Mouse (Mus musculus) cerebellum, postnatal 14 days (tissue): ENCODE results near the gene Arhgap23.

Source experiments
- DNase-seq, 2 experiments: peaks; one replicate each; pipeline ENCODE4 v3.0.0; 2021; ENCODE audit warnings: mixed read lengths in 2 of 2

Arhgap23 gene

DNA sequence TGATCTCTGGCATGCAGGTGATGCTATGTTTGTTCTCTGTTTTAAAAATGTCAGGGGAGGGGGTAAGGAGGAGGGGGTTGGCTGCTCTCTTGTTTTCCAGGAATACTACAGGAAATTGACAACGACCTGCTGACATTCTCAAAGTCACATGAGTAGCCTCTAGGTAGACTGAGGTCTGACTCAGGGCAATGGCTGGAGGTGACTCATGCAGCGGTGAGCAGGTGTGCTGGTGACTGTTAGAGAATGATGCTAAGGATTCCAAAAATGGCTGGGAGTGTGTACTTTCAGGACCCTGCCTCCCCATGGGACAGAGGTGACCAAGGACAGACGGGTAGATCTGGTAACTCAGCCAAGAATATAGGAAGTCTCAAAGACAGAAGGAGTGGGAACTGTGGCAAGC is 92.9 kb downstream of the Arhgap23 start:
- DNase-seq = no peak

DNA sequence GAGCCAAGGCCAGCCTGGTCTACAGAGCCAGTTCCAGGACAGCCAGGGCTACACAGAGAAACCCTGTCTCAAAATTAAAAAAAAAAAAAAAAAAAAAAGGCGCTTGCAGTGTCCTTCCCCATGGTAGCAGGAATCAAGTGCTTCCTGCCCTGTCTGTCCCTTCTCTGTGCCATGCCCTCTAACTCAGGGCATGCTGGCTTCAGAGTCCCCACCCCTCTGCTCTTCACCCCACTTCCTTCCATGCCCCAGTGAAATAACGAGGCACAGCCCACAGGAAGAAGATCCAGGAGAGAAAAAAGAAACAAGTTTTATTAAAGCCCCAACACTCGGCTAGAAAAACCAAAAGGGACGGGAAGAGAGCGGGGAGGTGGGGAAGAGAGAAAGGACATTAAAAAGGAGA is 93.7 kb downstream of the Arhgap23 start:
- DNase-seq = peak in 1 of 2 experiments; percentile 10

DNA sequence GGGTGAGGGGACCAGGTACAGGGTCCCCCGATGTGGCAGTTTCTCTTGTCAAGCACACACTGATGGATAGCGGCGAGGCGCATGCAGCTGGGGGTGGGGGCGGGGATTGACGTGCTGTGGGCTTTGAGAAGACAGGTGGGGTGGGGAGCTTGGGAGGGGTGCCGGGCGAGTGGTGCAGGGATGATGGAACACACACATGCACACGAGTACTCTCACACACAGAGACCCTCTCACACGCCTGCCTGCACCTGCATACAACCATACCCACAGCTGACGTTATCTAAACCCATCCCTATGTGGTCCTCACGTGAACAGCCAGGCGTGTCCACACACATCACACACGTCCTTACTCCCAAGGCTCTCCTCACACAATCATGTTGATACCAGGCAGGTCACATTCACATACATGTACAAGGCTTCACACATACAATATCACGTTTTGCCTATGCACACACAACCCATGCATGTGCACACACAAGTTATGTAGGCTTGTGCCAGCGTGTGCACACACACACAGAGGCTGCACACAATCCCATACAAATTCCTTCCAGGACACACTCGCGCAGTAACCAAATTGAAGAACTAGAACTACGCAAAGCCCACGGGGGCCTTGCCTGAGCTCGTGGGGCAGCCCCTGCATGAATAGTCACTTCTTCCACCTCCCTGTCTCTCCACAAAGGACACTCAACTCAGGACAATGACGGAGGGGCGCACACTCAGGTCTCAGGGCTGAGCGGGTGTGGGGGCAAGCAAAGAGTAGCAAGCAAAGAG is 94.6 kb downstream of the Arhgap23 start:
- peak in 1 of 2 experiments; percentile 31 for DNase-seq

DNA sequence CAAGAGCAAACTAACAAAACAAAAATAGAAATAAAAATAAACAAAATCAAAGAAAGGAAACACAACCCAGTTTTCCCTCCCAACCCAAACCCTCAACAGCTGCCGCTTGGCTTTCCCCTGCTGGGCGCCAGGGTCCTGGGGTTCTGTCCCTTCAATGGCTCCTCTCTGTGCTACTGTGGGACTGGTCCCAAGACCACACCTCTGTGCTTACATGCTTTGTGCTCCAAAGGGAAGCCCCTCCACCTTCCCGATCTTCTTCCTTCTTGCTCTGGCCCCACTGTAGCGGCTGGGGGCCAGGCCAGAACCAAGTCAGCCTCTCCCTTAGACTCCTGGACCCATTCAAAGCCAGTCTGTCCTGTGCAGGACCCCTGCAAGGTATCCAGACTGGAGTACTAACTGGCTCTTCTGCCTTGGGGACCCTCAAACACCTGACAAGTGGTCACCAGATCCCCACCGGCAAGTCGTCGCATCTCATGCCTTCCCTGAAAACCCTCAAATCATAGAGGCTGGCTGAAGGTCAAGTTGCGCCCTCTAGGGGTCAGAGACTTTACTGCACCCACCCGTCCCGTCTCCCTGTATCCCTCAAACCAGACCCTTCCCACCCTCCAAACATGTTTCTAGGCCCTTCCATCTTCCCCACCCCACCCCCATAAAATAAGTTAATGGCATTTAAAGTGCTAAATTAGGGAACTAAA is 95.8 kb downstream of the Arhgap23 start:
- DNase-seq = peak; percentile 88 to 92

DNA sequence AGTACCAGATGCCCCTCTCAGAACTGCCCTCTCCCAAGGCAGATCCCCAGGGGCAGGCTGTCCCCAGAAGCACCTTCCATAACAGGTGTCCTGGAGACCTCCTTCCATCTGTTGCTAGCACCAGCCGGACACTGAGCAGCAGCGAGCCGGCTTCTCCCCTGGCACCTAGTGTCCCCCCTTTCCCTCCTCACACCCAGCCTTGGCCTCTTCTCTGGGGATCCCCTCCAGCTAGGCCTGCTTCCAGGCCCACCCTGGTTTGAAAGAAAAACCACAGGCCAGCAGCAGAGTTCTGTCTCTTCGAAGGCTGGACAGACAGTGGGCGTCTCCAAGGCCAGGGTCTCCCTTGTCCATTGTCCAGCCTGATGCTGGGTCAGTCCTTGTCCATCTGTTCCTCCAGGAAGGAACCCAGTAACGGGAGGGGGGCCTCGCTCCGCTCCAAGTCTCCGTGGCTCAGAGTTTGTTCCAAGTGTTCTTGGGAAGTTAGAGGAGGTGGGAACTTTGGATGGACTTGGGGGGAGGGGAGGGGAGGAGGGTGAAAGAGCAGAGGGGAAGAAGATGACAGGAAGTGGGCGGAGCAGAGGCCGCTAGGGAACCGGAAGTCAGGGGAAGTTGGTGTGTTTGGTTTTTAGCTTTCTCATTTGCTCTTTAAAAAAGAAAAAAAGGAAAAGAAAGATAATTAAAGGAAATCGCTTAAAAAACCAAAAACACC is 96.5 kb downstream of the Arhgap23 start:
- DNase-seq = peak; percentile 58 to 65

DNA sequence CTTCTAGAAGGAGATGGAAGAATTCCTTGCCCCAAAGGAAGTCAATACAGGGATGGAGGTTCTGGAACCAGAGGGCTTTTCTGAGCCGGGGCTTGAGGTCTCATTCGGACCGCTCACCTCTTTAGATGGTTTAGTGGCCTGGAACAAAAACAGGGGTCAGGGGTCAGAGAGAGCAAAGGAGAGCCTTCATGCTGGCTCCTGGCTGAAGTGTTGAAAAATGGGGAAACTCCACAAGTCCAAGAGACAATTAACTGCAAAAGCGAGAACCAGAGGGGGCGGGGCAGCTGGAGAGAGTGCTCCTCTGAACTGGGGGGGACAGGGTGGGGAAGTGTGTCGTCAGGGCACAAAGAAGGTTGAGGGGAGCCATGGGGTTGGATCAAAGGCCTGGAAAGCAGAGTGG is 97.2 kb downstream of the Arhgap23 start:
- DNase-seq = no peak

DNA sequence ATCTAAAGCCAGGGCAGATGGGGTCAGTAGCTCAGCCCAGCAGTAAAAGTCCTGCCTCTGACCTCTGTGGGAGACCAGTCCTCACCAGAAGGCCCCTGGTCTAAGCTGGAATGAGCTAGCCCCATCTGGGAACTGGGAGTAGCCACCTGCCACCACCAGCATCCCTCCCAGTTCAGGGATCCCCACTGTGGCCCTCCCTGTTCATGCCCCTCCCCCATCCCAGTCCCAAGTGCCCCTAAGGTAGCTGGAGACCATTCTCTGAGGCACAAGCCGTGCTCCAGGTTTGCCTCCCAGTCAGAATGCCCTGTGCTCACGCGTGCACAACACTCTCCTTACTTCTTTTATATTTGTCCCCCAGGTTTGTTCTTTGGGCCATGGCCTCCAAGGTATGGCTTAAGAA is 97.7 kb downstream of the Arhgap23 start:
- no peak for DNase-seq

DNA sequence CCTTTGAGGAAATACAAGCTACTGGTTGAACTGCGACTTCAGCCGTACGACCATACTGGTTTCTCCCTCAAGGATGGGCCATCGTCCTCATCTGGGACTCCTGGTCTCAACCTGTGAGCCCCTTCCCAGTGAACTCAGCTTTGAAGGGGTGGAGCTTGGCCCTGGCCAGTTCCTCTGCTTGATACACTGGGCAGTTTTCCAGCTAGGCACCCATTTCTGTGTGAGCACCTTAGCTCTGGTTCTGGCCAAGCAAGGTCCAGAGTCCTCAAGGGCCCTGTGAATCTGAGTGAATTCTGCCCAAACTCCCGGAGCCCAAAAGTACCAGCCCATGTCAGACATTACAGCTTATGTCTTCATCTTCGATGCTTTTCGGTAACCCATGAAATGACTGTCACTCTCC is 105.2 kb downstream of the Arhgap23 start:
- DNase-seq = peak in 1 of 2 experiments; percentile 27

DNA sequence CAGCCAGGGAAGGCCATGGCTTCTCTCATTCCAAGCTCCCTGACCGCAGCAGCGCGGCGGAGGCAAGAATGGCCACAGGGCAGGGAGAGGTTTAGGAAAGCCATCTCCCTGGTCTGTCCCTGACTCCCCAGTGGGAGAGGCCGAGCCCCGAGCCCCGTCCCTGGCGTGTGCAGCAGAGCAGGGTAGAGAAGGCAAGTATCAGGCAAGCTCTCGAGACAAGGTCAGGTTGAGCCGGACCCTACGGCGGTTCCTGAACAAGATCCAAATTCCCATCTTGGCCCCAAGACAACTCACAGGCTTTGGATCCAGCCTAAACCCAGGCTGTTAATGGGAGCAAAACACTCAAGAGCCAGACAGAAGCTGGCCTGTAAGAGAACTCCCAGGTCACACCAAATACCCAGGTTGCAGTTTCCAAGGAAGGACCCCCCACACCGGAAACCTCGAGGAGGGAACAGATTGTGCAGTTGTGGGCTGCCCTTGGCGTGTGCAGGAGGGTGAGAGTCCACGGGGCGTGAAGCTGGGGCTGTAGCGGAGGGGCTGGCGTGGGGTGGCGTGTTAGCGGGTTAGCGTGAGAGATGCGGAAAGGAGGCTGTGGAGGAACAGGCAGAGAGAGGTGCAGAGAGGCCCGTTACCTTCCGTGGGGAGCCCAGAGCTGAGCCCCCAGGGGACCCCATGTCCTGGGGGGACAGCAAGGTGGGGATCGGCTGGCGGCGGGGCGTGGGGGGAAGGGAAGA is 106.6 kb downstream of the Arhgap23 start:
- peak; percentile 63 to 66 for DNase-seq

DNA sequence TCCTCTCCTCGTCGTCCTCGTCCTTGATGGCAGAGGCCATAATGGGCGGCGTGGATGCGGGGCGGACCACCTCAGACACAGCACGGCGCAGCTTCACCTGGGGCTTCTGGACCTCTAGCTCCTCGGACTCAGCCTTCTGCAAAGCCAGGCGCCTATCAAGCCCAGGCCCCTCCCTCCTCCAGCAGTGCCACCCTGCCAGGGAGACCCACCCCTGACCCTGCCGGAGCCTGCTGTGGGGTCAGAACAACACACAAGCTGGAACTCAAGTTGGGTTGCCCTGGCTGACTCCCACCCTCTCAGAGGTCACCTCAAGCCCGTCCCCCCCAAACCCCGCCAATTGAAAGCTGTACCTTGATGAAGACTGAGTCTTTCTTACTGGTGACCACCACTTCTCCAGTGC is 107.8 kb downstream of the Arhgap23 start:
- peak in 1 of 2 experiments; percentile 29 for DNase-seq

DNA sequence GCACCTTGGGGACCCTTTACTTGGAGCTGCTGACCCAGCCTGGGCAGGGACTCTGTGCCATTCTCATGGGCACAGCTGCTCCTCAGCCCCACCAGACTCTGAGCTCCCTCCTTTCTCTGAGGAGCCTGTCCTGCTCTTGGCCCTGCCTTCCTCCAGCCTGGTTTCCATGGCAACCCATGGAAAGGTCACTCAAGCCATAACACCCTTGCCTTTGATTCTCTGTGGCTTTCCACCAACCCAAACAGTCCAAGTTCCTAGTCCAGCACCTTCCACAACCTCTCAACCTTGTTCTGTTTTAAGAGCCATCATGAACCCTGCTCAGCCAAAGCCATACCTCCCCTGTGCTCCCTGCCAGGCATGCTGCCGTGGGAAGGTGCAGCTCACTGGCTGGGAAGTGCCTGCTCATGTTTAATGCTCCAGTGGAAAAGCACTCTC is 108.5 kb downstream of the Arhgap23 start:
- DNase-seq = peak; percentile 71 to 74

DNA sequence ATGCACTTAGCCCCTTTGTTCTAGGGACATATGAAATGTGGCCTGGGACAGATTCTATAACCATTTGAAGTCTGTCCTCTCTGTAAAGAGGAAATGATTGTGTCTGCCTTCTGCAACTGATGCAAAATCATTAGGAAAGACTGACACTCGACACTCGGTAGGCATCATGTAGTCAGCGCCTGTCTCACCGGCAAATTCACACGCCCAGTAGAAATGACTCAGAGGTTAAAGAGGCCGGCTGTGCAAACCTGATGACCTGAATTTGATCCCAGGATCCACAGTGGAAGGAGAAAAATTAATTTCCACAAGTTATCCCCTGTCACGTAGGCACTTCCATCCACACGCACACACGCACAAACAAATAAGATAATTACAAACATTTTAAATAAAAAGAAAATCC is 109.0 kb downstream of the Arhgap23 start:
- no peak for DNase-seq

DNA sequence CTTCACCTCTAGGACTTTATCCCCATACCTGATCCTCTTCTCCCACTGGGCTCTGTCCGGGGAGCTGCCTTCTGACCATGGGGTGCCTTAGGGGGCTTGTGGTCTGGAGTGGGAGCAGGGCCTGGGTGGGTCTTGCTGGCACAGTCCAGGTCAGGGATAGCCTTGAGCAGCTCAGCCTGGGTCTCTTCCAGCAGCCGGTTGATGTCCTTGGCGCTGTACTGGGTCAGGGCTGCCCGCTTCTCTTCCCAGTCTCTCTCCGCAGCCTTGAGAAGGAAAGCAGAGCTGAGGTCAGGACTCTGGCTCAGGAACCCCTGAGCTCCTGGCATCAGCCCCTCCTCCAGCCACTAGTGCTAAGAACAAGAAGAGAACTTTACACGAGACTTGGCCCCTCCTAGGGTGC is 110.0 kb downstream of the Arhgap23 start:
- peak in 1 of 2 experiments; percentile 41 for DNase-seq

DNA sequence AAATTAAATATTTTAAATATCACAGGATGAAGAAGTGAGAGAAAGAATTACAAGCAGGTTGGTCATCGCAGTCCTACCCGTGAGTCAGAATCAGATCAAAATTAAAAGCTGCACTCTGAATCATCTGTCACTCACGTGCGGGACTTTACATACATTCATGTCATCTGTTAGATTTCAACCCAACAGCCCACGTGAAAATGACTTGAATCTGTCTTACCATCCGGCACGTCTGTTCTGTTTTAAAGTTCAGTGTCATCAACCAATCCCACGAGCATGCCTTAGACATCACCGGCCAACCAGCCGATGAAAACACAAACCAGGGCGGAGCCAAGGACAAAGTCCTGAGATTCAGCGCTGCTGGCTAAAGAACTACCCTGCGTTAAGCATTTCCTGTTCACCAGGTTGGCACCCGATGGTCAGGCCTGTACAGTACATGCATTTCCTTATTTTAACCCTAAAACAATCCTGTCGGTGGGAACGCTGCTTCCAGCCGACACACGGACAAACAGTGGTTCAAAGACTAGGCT is 113.0 kb downstream of the Arhgap23 start:
- DNase-seq = no peak

DNA sequence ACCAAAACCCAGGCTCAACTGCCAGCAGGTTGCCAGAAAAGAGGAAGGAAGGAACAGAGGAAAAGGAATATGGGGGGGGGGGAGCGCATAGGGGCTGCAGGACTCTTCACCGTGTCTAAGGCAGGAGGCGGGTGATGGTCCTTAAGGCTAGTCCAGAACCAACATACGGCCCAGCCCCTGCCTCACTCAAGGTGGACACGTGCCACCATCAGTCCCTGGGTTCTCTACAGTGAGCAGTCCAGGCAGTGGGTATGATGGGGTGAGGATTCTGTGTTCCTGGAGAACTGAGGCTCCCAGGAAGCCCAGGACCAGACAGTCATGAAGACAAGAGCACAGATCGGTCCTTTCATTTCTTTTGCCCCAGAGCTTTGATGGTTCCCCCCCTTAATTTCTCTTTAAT is 114.7 kb downstream of the Arhgap23 start:
- no peak for DNase-seq

DNA sequence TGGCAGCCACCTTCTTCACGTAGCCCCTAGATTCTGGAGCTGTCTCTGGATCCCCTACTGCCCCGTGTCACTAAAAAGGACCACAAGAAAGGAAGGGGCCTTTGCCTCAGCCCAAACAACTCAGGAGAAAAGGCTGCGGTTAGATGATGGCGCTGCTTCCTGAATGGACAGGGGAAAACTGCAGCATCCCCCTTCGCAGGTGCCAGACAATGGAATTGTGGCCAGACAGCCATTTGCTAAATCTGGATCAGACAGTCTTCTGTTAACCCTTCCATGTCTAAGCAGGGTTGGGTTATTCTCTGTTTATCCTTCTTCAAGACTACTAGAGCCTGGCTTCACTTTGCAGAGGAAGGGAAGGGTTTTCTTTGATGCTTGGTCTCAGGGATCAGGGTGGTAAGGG is 115.6 kb downstream of the Arhgap23 start:
- DNase-seq = peak in 1 of 2 experiments; percentile 59

DNA sequence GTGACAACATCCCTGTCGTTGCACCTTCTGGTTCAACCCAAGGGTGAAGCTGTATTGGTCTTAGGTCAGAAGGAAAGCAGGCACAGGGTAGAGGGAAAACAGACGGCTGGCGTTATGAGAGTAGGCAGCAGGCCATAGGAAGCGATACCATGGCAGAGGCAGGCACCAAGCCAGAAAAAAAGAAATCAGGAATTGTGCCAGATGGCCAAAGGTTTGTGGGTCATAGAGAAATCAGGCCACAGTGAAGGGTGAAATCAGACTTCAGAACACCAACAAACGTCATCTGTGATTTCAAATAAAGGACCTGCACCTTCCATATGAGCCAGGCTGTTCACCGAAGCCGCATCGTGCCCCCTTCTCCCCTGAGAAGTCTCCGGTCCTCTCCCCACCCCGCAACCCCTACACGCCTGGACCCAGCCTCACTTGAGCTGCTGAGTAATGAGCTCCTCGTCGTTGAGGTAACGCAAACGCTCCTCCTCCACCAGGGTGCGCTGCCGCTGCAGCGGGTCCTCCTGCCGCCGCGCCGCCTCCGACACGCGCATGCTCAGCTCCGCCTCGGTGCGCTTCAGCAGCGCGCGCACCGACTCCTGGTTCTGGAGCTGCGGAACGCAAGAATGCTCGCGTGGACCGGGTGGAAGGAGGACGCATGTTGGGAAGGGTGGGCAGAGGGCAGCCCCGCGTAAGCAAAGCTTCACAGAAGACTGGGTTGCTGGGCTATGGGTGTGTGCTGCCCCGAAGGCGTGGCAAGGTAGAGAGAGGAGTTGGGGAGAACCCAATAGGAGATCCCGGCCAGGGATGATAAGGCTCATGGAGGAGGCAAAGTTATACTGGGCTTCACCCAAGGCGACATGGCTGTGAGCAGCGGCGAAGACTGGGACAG is 116.3 kb downstream of the Arhgap23 start:
- DNase-seq = peak; percentile 97

DNA sequence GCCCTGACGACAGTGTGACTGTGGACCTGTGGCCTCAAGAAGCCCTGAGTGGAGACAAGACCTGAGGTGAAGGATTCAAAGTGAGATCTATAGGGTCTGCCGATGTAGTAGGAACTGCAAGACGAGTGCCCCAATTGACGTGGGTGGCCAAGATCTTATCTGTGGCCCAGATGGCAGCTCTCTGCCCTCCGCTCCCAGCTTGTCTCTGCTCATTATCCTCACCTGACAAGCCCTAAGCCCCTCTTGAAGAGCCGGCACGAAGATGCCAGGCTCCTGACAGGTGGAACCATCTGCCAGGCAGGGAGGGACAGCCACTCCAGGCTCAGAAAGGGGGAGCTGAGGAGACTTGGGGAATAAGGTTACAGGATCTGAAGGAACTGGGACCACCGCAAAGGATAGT is 117.0 kb downstream of the Arhgap23 start:
- DNase-seq = peak; percentile 82 to 83

DNA sequence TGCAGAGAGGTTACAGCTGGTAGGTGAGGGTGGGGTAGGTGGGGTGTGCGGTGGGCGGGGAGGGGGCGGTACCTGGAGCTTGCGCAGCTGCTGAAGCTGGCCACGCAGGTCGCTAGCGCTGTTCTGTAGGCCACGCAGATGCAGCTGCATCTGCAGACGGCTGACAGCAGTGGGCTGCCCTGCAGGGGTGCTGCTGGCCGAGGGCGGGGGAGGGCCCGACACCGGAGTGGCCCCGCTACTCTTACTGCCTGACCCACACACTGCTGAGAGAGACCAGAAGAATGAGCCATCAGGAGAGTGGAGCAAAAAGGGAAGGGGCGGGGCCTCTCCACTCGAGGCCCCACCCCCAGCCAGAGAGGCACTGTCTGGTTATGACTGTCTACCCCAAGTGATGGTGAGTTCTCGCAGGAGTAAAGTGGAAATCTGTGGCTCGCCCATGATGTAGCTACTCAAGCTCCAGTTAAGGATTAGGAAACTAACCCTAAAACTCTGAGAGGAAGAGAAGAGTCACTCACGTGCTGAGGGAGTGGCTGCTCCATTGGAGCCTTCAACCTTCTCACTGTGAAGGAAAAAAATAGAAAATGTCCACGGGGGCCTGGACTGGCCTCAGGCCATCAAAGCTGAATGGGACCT is 117.7 kb downstream of the Arhgap23 start:
- peak; percentile 81 for DNase-seq

DNA sequence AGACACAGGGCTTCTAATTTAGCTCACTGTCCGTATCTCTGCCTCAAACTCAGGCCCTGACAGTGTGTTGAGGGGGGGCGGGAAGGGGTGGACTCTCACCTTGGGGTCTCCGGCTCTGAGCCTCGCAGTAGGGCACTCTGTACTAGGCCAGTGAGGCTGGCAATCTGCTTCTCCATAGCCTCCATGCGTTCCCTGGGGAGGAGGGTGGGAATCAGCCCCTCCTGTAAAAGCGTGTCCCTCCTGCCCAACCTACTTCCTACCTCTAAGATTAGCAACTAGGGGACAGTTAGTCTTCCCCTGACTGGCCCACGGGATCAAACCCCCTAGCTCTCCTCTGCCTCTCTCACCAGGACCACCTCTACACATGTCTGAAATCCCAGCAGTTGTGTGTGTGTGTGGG is 118.3 kb downstream of the Arhgap23 start:
- DNase-seq = no peak
